Mouse (Mus musculus) cerebellum, adult 11-12 months (tissue): ENCODE results near the gene Abcb10.
"Not testable (repeated sequence)": the region's sequence is repeated elsewhere in the genome, so short reads cannot be mapped to it uniquely, and the experiment has no call there.

Experiments used
- DNase-seq: peaks from one replicate; pipeline ENCODE4 v3.0.0; 2022

Abcb10 gene

DNA sequence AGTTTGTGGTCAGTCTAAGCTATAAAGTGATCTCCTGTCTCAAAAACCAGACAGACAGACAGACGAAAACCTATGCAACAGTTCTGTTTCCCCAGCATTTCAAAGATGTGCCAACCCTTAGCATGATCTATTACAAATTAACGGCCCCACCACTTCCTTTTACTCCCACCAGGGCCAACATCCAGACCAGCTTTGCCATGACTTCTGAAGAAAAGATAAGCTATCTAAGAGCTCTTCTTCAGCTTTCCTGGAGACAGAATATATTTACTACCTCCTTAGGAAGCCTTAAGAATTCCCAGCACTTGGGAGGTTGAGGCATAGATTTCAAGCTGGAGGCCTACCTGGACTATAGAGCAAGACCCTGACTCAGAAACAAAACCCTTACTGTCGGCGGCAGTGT lies 2.7 kb downstream of the Abcb10 start:
- DNase-seq: no peak

DNA sequence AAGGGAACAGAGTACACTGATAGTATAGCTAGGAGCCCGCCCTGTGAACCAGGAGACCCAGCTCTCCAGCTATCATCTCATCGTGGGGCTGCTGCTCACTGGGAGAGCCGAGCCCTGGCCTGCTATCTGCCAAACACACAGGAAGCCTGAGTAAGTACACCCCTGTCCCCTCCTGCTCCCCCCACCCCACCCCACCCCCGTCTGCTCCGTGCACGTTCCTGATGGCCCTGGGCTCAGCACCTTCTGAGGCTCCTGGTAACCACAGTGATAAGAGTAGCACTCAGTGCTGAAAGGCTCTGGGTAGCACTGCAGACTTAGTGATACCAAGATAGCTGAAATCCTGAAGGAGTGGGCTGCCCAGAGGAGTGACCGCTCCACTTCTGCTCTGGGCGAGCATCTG lies 4.0 kb downstream of the Abcb10 start:
- no peak for DNase-seq

DNA sequence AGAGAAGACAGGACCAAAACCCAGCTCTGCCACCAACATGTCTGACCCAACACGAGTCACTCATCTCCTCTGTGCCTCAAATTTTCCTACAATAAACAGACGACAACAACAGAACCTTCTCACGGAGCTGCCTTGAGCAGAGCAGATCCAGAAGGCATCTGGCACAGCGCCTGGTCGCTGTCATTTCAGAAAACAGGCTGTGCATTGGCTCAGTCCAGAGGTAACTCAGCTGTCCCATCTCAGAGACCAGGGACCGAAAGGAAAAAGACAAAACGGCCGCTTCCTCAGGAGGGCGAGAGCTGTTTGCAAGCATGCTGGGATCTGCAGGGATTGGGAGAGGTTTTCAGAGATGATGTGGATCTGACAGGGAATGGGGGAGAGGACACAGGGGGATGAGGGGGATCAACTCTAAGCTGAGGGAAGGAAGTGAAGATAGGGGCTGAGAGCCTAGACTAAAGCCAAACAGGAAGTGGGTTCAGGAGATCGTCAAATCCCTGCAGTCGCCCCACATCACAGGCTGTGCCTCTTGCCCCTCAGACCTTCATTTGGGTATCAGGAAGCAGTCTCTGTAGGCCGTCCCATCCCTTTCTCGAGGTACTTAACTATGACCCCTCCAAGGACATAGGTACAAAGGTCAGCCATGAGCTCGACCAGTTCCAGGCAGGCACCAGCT lies 4.6 kb downstream of the Abcb10 start:
- DNase-seq: peak; percentile 42

DNA sequence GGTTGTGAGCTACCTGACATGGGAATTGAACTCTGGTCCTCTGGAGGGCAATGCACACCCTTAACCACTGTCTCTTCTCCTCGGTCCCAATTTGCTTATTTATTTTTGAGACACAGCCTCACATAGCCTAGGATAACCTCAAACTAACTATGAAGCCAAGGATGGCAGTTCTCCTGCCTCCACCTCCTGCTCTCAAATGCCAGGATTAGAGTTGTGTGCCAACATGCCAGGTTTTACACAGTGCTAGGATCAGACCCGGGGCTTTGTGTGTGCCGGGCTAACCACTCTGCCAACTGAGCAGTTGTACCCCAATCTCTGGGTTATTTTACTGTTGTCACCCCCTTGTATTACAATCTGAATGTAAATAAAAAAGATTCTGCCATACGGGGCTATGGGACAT lies 5.4 kb downstream of the Abcb10 start:
- DNase-seq: no peak

DNA sequence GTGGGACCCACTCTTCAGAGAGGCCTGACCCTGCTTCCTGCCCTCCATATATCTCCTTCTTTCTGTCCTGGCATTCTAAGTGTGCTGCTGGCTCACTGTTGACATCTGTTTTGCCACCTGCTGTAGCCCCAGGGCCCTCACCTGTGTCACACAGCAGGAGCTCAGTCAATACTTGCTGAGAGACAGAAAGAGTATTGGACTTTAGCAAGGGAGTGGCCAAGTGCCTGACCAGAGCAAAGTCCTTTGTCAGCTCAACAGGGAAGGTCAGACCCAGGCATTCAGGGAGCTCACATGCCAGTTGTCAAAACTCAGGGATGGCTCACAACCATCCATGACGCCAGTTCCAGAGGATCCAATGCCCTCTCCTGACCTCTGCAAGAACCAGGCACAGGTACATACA lies 9.4 kb downstream of the Abcb10 start:
- DNase-seq: no peak

DNA sequence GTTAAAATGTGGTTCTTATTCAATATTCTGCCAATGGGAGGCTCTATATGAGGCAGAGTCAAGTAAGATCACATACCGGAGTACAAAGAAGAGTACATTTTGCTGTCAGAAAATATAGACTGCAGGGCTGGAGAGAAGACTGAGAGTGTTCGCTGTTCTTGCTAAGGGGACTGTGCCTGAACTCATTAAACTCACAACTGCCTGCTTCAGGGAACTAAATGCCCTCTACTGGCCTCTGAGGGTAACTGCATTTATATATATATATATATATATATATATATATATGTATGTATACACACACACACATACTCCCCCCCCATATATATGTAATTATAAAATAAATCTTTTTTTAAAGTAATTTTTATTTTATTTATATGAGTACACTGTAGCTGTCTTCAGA lies 16.0 kb downstream of the Abcb10 start:
- no peak for DNase-seq

DNA sequence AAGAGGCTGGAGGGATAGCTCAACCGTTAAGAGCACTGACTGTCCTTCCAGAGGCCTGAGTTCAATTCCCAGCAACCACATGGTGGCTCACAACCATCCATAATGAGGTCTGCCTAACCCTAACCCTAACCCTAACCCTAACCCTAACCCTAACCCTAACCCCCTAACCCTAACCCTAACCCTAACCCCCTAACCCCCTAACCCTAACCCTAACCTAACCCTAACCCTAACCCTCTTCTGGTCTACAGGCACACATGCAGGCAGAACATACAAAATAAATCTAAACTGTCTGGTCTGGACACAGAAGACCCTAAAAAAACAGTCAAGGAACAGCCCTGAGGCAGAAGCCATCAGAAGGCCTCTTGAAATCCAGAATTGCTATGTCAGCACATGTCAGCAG lies 21.6 kb downstream of the Abcb10 start:
- no peak for DNase-seq

DNA sequence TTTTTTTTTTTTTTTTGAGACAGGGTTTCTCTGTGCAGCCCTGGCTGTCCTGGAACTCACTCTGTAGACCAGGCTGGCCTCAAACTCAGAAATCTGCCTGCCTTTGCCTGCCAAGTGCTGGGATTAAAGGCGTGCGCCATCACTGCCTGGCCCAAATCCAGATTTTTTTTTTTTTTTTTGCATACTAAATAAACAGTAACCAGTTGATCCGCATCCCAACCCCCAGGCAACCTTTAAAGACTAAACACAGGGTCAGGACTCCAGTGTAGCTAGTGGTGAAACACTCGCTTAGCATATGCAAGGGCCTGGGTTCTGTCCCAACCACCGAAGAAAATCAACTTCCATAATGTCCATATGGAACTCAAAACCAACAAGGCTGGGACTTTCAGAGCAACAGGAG lies 22.4 kb downstream of the Abcb10 start:
- not testable (repeated sequence) for DNase-seq

DNA sequence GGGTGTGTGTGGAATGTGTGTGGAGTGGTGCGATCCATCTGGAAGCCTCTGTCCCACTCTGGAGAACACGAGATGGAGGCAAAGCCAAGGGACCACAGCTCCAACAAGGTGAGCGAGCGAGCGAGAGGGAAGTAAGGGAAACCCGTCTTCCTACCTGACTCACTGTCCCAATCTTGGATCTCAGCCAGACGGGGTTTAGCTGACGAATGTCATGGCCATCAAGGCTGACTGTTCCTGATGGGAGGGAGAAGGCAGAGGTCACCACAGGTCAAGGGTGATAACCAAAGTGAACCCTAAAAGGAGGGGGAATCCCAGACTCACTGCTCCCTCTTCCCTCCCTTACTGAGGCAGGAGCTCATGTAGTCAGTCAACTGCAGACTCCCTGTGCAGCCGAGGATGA lies 22.9 kb downstream of the Abcb10 start:
- DNase-seq: no peak

DNA sequence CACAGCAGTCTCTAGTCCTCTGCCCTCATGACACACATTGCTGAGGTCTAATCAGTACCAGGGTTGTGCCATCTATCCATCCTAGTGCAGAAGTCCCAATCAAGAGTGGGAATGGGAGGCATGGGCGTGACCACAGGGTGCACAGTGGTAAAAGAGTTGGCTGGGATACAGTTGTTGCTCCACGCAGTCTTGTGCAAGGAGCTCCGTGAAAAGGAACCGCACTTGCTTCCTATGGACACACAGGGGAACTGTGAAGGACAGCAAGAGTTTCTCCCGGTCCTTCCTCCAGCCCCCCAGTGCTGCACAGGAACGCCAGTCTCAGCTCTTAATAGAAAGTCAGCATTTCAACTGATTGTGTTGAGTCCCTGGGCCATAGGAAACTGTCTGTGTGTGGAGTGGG lies 23.4 kb downstream of the Abcb10 start:
- no peak for DNase-seq

DNA sequence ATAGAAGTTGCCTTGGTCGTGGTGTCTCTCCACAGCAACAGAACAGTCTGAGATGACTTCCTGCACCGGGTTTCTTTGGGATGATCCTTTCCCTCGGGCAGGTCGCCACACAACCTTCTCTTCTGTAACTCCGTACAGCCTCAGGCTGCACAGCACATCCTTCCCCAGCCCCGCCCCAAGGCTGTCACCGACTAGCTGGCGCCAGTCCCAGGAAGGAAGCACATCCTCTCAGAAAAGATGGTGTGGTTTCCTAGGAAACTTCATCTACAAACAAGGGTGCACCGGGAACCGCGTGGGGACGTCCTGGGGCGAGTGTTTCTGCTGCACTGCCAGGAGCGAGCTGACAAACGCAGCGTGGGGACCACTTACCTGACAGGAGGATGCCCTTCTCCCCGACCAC lies 24.8 kb downstream of the Abcb10 start:
- no peak for DNase-seq

DNA sequence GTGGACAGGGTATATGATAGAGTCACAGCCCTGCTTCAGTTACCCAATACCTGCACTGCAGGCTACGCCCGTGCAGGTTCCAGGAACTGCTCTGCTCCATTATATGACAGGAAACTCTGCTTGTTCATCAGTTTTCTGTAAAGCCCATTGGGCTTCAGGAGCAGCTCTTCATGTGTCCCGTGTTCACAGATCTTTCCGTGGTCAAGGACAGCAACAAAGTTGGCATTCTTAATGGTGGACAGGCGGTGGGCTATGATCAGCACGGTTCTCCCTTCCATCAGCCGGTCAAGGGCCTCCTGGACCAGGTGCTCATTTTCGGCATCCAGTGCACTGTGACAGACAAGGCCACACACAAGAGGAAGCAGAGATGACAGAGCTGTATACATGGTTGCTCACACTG lies 28.7 kb downstream of the Abcb10 start:
- DNase-seq: no peak

DNA sequence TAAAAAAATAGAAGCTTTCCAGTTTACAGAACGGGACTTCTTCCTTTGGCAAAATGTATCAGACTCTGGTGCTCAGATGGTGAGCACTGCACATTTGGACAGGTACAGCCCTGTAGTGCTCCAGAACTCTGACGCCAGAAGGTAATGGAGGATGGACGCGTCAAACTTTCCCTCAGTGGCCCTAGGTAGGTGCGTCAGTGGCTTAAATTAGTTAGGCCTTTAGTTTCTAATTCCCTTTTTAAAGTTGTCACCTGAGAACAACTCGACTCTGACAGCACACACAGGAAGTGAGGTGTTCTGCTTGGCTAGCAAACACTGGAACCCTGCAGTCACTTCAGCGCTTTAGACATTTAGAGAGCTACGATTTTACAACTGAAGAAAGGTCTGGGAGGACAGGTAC lies 29.2 kb downstream of the Abcb10 start:
- no peak for DNase-seq

DNA sequence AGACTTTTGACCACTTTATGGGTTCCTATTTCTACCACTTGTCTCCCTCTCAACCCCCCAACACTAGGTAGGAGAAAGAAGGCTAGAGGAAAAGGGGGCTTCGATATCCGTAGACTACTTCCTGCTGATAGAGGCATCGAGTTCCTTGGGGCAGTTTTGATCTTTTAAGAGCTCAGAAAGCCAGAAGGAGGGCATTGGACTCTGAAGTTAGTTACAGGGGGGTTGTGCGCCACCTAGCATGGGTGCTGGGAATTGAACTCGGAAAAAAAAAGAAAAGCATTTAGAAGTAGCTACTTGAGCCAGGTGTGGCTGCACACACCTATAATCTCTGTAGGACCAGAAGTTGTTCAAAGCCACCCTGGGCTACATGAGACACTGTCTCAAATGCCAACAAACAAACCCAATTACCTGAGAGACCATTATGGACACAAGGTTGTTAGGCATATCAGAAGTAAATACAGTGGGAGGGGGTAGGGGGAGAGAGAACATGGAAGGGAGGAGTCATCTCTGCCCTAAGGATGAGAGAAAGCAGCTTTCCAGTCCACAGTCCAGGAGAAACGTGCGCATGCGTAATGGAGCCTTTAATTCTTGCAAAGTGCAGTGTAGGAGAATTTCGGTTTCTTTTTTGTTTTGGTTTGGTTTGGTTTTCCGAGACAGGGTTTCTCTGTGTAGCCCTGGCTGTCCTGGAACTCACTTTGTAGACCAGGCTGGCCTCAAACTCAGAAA lies 32.7 kb downstream of the Abcb10 start:
- DNase-seq: peak; percentile 50

DNA sequence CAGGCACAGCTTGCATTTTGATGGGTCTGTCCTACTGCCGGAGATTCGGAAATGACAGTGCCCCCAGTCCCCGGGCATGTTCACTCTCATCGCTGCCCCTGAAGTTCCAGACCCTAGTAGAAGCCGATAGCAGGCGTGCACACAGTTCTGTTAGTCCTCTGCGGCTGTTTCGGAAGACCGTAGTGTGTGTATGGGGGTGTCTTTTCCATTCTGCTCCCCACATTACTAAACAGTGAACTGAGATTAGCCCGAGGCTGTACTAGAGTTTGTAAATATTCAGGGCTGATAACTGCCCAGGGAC lies 33.3 kb downstream of the Abcb10 start:
- DNase-seq: no peak

DNA sequence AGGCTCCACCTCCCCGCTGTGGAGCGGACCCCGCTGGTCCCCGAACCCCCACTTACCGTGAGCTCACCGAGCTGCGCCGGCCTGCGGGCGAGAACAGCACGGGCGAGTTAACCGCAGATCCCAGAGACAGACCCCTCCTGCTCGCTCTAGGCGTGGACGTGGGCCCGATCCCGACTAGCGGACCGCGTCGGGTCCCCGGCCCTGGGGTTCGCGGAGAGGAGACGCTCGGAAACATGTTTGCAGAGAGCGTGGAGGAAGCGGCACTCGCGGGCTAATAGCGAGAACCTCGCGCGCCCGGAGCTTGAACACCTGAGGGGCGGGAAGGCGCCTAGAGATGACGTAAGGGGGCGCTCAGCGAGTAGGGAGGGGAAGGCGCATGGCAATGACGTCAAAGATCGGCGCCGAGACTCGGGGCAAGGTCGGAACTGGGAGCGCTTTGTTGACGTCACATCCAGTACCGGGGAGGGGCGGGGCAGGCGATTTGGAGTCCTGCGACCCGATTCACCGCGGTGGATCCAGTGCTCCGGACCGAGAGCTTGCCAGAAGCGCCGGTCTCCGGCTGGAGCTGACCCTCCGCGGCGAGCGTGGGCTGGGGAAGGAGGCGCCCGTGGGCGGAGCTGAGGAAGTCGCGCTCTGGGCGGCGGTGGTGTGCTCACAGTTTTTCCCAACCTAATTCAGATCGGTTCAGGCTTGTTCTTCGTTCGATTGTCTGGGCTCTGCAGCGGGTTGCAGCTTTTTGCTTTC lies 33.8 kb downstream of the Abcb10 start, which contains the start of gene Nup133:
Gene Nup133, minus strand, starts transcription at position 324 of the 744 bp plus-strand sequence.
- peak; percentile 99 for DNase-seq

DNA sequence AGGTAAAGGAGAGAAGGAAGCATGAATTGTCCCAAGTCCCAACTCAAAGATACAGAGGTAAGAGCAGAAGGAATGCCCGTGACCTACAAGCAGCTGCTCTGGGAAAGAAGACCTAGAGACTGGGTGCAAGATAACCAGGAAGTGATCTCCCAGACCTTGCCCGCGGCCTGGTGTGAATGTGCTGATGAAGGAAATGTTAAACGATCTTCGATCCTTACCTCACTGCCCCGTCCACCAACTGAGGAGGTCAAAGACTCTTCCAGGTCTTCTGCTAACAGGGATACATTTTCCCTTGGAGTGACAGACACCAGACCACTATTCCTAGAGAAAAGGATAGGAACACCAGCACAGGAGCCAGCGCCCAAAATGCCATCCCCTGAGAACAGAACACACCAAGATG lies 53.9 kb downstream of the Abcb10 start:
- no peak for DNase-seq

DNA sequence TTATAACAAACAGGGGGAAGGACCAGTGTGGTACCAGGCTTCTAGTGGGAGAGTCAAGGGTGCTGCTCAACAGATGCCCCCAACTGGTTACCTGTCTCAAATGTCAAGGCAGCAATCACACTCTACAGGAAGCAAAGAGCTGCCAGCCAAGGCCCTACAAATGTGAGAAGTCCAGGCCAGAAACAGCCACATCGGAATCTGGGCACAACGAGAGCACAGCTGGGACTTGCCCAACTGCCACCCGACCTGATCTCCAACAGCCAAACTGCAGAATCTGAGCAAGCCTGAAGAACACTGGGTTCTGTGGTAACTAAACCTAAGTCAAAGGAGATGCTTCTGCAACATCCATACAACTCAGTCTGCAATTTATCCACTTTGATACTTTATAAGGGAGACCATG lies 57.3 kb downstream of the Abcb10 start:
- DNase-seq: no peak

DNA sequence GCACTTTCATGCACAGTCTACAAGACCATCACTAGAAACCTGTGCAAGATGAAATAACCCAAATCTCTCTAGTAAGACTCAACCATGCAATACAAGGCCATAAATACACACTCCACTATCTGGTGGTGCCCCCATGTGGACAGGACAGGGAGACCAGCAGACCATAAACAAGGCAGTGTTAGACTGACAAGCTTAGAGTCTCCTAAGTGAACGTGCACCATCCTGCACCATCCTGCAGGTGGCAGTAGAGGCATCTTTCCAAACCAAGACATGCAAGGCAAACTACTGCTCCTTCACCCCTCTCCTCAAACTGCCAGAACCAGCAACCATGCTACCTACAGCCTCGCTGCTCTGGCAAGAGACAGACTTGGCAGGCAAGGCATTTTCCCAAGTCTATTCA lies 58.2 kb downstream of the Abcb10 start:
- DNase-seq: peak; percentile 87

DNA sequence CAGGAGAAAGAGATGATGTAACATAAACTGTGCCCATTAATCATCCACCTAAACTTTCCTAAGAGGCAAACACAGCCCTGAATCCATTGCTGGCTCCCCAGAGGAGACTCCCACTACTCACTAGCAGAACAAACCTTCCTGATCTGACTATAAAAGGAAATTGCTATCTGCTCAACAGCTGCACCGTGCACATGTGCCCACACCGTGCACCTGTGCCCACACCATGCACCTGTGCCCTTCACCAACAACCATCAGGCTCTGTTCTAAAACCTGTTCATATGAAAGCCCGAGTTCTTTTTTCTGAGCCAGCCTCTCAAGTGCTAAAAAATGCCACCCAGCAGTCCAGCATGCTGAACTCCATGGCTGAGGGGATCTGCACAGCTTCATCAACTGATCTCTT lies 68.3 kb downstream of the Abcb10 start:
- no peak for DNase-seq

DNA sequence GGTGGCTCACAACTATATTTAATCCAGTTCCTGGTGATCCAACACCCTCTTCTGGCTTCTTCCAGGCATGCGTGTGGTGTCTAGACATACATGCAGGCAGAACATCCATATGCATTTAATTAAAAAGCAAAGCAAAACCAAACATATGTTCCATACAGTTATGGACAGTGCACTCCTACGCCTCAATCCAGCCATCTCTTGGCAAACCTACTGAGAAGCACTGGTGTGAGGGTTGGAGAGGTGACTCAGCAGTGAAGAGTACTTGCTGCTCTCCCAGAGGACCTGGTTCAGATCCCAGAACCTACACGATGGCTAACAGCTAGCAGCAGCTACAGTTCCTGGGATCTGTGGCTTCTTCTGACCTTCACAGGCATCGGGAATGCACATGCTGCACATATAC lies 70.7 kb downstream of the Abcb10 start:
- no peak for DNase-seq

DNA sequence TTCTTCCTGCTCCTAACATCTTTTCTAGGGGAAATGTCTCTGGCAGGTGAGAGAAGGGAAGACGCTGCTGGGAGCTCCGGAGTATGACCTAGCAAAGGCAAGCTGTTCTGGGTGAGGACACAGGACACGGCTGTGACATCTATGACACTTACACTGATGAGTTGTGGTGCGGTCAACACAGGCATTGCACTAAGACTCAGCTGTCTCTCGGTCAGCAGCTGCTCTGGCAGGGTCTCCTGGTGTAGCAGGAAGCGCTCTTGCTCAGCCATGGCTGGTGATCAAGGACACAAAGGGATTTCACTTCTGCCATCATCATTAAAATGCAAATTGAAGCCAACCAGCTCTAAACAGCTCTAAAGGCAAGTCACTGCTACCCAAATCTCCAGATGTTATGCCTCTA lies 75.3 kb downstream of the Abcb10 start:
- no peak for DNase-seq

DNA sequence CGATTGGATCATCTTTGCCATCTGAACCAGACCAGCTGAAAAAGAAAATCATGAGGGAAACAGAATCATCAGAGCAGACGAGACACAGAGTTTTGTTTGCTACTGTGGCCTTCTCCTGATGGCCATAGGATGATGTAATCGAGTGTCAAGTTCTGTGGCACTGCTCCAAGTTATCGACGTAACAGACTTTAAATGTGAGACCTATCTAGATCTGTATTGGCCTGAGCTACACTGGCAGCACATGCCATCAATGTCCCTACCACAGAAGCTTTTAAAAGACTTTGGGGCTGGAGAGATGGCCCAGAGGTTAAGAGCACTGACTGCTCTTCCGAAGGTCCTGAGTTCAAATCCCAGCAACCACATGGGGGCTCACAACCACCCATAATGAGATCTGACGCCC lies 80.3 kb downstream of the Abcb10 start:
- DNase-seq: no peak
